Mouse (Mus musculus): ENCODE results near the gene Zfp28. TPM values are rescaled to one million over a fixed set of nuclear protein-coding genes. Genes with fewer than 3 reads are reported as not detected.

The Zfp28 gene
- total and polyA plus RNA-seq, 3 experiments = 0.82 to 1.2 (median 1.1) TPM

DNA sequence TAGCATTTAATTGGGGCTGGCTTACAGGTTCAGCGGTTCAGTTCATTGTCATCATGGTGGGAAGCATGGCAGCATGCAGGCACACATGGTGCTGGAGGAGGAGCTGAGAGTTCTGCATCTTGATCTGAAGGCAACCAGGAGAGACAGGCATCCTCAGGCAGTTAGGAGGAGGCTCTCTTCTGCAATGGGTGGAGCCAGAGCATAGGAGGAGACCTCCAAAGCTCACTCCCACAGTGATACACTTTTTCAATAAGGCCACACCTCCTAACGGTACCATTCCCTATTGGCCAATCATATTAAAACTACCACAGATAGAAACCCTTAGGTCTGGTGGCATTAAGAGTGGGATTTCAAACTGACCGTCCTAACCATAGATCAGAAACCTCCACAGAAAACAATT, 13.6 kb upstream of the Zfp28 start:
- no peaks in the 10 kb centered on the region for H3K9me3 ChIP-seq (replicated peaks; ENCODE audit: low read length)
- H3K27ac ChIP-seq (ENCODE audit: insufficient read depth, low read depth) = no peak overlapping the region
- TF ChIP-seq ZC3H11A (IDR thresholded peaks at IDR 0.05; ENCODE audit: low read depth, low read length) = no peak
- no peak for TF ChIP-seq USF2 (conservative IDR thresholded peaks at IDR 0.05; ENCODE audit: low read depth, low read length)
- TF ChIP-seq NRF1 (IDR thresholded peaks at IDR 0.05; ENCODE audit: low read depth, low read length) = no peak
- TF ChIP-seq MYC (IDR thresholded peaks at IDR 0.05; ENCODE audit: low read depth, low read length) = no peak
- no peak for TF ChIP-seq GABPA (IDR thresholded peaks at IDR 0.05; ENCODE audit: insufficient replicate concordance, low read depth, low read length)
- no peak for TF ChIP-seq ZNF384 (IDR thresholded peaks at IDR 0.05; ENCODE audit: low read depth, low read length)
- no peak for TF ChIP-seq CTCF (conservative IDR thresholded peaks at IDR 0.05 in 1 of 2, IDR thresholded peaks at IDR 0.05 in 1 of 2; ENCODE audit: low read depth in 2 of 2, low read length in 2 of 2)
- no peak for TF ChIP-seq RCOR1 (conservative IDR thresholded peaks at IDR 0.05; ENCODE audit: low read depth, low read length)
- no peak for TF ChIP-seq KAT2A (IDR thresholded peaks at IDR 0.05; ENCODE audit: insufficient replicate concordance, low read length)
- TF ChIP-seq CHD2 (IDR thresholded peaks at IDR 0.05; ENCODE audit: low read length) = no peak
- no peak for TF ChIP-seq MAX (IDR thresholded peaks at IDR 0.05; ENCODE audit: low read length)
- TF ChIP-seq E2F4 (IDR thresholded peaks at IDR 0.05; ENCODE audit: insufficient replicate concordance, low read depth, low read length) = no peak
- no peak for TF ChIP-seq ETS1 (conservative IDR thresholded peaks at IDR 0.05; ENCODE audit: low read depth, low read length)
- no peak for TF ChIP-seq TCF12 (IDR thresholded peaks at IDR 0.05; ENCODE audit: low read depth, low read length)
- dilution Hi-C loops (cut with MboI; ENCODE audit: extremely low pct_ligation_motif_present, extremely low pct_unique_long_range_greater_than_20kb, low sequenced_read_pairs) (no loop called here), in situ Hi-C loops (cut with MboI; ENCODE audit: low pct_ligation_motif_present, low pct_unique_long_range_greater_than_20kb, low sequenced_read_pairs) (loop anchor here (25.0 kb wide), 2 partner anchors 293 to 543 kb away; no protein-coding TSS in a partner anchor)
- no peaks in the 10 kb centered on the region for H3K36me3 ChIP-seq (replicated peaks in 1 of 2; ENCODE audit: control insufficient read depth in 1 of 2, insufficient read depth in 1 of 2, low read length in 1 of 2)
- no peak overlapping the region for H3K9ac ChIP-seq (ENCODE audit: insufficient read depth, low read depth)
- H3K4me1 ChIP-seq (ENCODE audit: control insufficient read depth in 1 of 2, insufficient read depth in 2 of 2) = no peaks in the 10 kb centered on the region
- no peak for DNase-seq (ENCODE audit: extremely low read depth)
- no peak overlapping the region for H3K4me2 ChIP-seq (ENCODE audit: insufficient read depth, low read depth, poor library complexity, severe bottlenecking)
- H3K4me3 ChIP-seq (replicated peaks in 1 of 3; ENCODE audit: low read depth in 2 of 3, low read length in 2 of 3, poor library complexity in 1 of 3) = no peak overlapping the region
- peaks cover 26% of the 10 kb centered on the region for H3K27me3 ChIP-seq (replicated peaks)
- no peaks in the 10 kb centered on the region for H3K79me2 ChIP-seq (replicated peaks; ENCODE audit: control insufficient read depth, extremely low read depth, insufficient read depth, poor library complexity, severe bottlenecking)

DNA sequence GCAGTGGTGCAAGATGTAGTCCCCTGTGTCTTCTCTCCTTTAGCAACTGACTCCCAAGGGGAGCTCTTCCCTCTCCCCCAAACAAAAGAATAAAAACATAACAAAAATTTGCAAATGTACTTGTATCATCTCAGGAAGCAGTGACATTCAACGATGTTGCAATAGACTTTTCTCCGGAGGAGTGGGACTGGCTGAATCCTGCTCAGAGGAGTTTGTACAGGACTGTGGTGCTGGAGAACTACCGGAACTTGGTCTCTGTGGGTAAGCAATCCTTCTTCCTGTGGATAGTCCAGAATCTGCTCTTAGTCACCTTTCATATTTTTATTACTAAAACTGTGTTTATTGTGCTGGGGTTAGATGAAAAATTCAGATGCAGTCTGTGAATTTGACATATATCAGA, 10.1 kb upstream of the Zfp28 start:
- Histone ChIP-seq H3K9ac (ENCODE audit: insufficient read depth, low read depth) (no peak overlapping the region), H3K79me2 (replicated peaks; ENCODE audit: control insufficient read depth, extremely low read depth, insufficient read depth, poor library complexity, severe bottlenecking) (no peaks in the 10 kb centered on the region), H3K36me3 (replicated peaks in 1 of 2; ENCODE audit: control insufficient read depth in 1 of 2, insufficient read depth in 1 of 2, low read length in 1 of 2) (no peaks in the 10 kb centered on the region), H3K4me1 (ENCODE audit: control insufficient read depth in 1 of 2, insufficient read depth in 2 of 2) (no peaks in the 10 kb centered on the region), H3K27me3 (replicated peaks) (peaks cover 42% of the 10 kb centered on the region), H3K4me3 (replicated peaks in 1 of 3; ENCODE audit: low read depth in 2 of 3, low read length in 2 of 3, poor library complexity in 1 of 3) (no peak overlapping the region), H3K4me2 (ENCODE audit: insufficient read depth, low read depth, poor library complexity, severe bottlenecking) (no peak overlapping the region), H3K27ac (ENCODE audit: insufficient read depth, low read depth) (no peak overlapping the region), H3K9me3 (replicated peaks; ENCODE audit: low read length) (no peaks in the 10 kb centered on the region)
- dilution Hi-C loops (cut with MboI; ENCODE audit: extremely low pct_ligation_motif_present, extremely low pct_unique_long_range_greater_than_20kb, low sequenced_read_pairs) (no loop called here), in situ Hi-C loops (cut with MboI; ENCODE audit: low pct_ligation_motif_present, low pct_unique_long_range_greater_than_20kb, low sequenced_read_pairs) (loop anchor here (25.0 kb wide), 2 partner anchors 289 to 539 kb away; no protein-coding TSS in a partner anchor)
- no peak for TF ChIP-seq UBTF (IDR thresholded peaks at IDR 0.05; ENCODE audit: low read depth, low read length)
- no peak for TF ChIP-seq HCFC1 (IDR thresholded peaks at IDR 0.05; ENCODE audit: low read depth, low read length)
- TF ChIP-seq MAZ (IDR thresholded peaks at IDR 0.05; ENCODE audit: low read depth, low read length) = no peak
- TF ChIP-seq PAX5 (IDR thresholded peaks at IDR 0.05; ENCODE audit: low read length) = no peak
- no peak for TF ChIP-seq USF1 (IDR thresholded peaks at IDR 0.05; ENCODE audit: low read depth, low read length)
- no peak for TF ChIP-seq ZC3H11A (IDR thresholded peaks at IDR 0.05; ENCODE audit: low read depth, low read length)
- no peak for TF ChIP-seq ZMIZ1 (IDR thresholded peaks at IDR 0.05; ENCODE audit: low read depth, low read length)
- no peak for TF ChIP-seq CHD2 (IDR thresholded peaks at IDR 0.05; ENCODE audit: low read length)
- no peak for TF ChIP-seq TCF12 (IDR thresholded peaks at IDR 0.05; ENCODE audit: low read depth, low read length)
- TF ChIP-seq KAT2A (IDR thresholded peaks at IDR 0.05; ENCODE audit: insufficient replicate concordance, low read length) = no peak
- TF ChIP-seq RAD21 (IDR thresholded peaks at IDR 0.05; ENCODE audit: low read depth, low read length) = no peak
- no peak for TF ChIP-seq BHLHE40 (IDR thresholded peaks at IDR 0.05; ENCODE audit: low read depth, low read length)
- TF ChIP-seq MXI1 (IDR thresholded peaks at IDR 0.05; ENCODE audit: low read depth, low read length) = no peak
- TF ChIP-seq ZKSCAN1 (IDR thresholded peaks at IDR 0.05; ENCODE audit: borderline replicate concordance, low read depth, low read length) = no peak
- TF ChIP-seq NRF1 (IDR thresholded peaks at IDR 0.05; ENCODE audit: low read depth, low read length) = no peak
- no peak for TF ChIP-seq ZNF384 (IDR thresholded peaks at IDR 0.05; ENCODE audit: low read depth, low read length)
- TF ChIP-seq JUN (IDR thresholded peaks at IDR 0.05; ENCODE audit: insufficient read depth, low read depth, low read length) = no peak
- TF ChIP-seq USF2 (conservative IDR thresholded peaks at IDR 0.05; ENCODE audit: low read depth, low read length) = no peak
- TF ChIP-seq E2F4 (IDR thresholded peaks at IDR 0.05; ENCODE audit: insufficient replicate concordance, low read depth, low read length) = no peak
- no peak for DNase-seq (ENCODE audit: extremely low read depth)

Data from CH12.LX (cell line).